Mouse (Mus musculus) ES-E14 (cell line): ENCODE results near the gene Gm10518.

ENCODE experiments used
- CHD2 ChIP-seq: IDR thresholded peaks from 2 replicates; pipeline ENCODE4 v1.6.1; 2014; ENCODE audit warnings: mild to moderate bottlenecking, low read depth, low read length, inconsistent platforms
- HCFC1 ChIP-seq: IDR thresholded peaks from 2 replicates; pipeline ENCODE4 v1.6.1; 2012; ENCODE audit warnings: low read length, inconsistent platforms, borderline replicate concordance; ENCODE audit not compliant: insufficient read depth
- ZC3H11A ChIP-seq: IDR thresholded peaks from 2 replicates; pipeline ENCODE4 v1.6.1; 2012; ENCODE audit warnings: low read depth, mild to moderate bottlenecking, inconsistent platforms, low read length, borderline replicate concordance
- ZNF384 ChIP-seq: IDR thresholded peaks from 2 replicates; pipeline ENCODE4 v1.6.1; 2012; ENCODE audit warnings: low read depth, low read length, inconsistent platforms

- TF ChIP-seq CHD2 (no peak), ZNF384 (no peak), HCFC1 (no peak), ZC3H11A (no peak)
Measured at GRCm38 (mm10) chr1:179842568-179842967, 39.4 kb downstream of the Gm10518 start.
